Mouse (Mus musculus) hindbrain, postnatal 0 days (tissue): ENCODE measurements at regions not wholly inside any gene's neighbourhood (a gene's known extent, or its start where the extent isn't known, plus 50 kb on each side); places are given as distances from the start of the nearest gene placed in this dataset.

Experiments used
- ATAC-seq: fragments of 200-750 bp; cut with Nextera tagmentation; 2 replicates; pipeline ENCODE4 v1.8.0; 2017; ENCODE audit warnings: mild to moderate bottlenecking, moderate TSS enrichment, moderate library complexity
- DNase-seq: peaks from one replicate; pipeline ENCODE4 v3.0.0-alpha.2; 2015; ENCODE audit warnings: low spot score
- H3K27ac ChIP-seq: fragments of 300-500 bp; sonication (generic); 2 replicates; pipeline ENCODE4 v1.5.1; 2014; ENCODE audit warnings: mild to moderate bottlenecking
- H3K27me3 ChIP-seq: fragments of 300-500 bp; sonication (generic); 2 replicates; pipeline ENCODE4 v1.6.1; 2014; ENCODE audit warnings: low read length, mixed read lengths; ENCODE audit not compliant: insufficient read depth
- H3K36me3 ChIP-seq: fragments of 300-500 bp; sonication (generic); 2 replicates; pipeline ENCODE4 v1.6.1; 2014; ENCODE audit warnings: low read length, mixed read lengths; ENCODE audit not compliant: insufficient read depth
- H3K4me1 ChIP-seq: fragments of 300-500 bp; sonication (generic); 2 replicates; pipeline ENCODE4 v1.6.1; 2014; ENCODE audit warnings: antibody characterized with exemption, low read length, mixed read lengths; ENCODE audit not compliant: insufficient read depth
- H3K4me2 ChIP-seq: fragments of 300-500 bp; sonication (generic); 2 replicates; pipeline ENCODE4 v1.6.1; 2014; ENCODE audit warnings: low read depth, mild to moderate bottlenecking, low read length, moderate library complexity, mixed read lengths
- H3K4me3 ChIP-seq: fragments of 300-500 bp; sonication (generic); 2 replicates; pipeline ENCODE4 v1.5.1; 2014; ENCODE audit warnings: low read length
- H3K9ac ChIP-seq: fragments of 300-500 bp; sonication (generic); replicated peaks from 2 replicates; pipeline ENCODE4 v1.6.1; 2014; ENCODE audit warnings: mild to moderate bottlenecking, low read length, moderate library complexity, mixed read lengths
- H3K9me3 ChIP-seq: fragments of 300-500 bp; sonication (generic); 2 replicates; pipeline ENCODE4 v1.6.1; 2016; ENCODE audit warnings: low read length, mixed read lengths
- CTCF ChIP-seq: IDR thresholded peaks from 2 replicates; pipeline ENCODE4 v1.5.1; 2016; ENCODE audit warnings: antibody characterized with exemption, control low read depth, low read depth
- WGBS: fragments of 180-500 bp; shearing (Covaris S2); extraction: QIAGEN DNeasy Blood & Tissue Kit; methylation state at CpG from one replicate; pipeline ENCODE4 v1.1.7; 2014; 5-methylcytosine and 5-hydroxymethylcytosine counted together

DNA sequence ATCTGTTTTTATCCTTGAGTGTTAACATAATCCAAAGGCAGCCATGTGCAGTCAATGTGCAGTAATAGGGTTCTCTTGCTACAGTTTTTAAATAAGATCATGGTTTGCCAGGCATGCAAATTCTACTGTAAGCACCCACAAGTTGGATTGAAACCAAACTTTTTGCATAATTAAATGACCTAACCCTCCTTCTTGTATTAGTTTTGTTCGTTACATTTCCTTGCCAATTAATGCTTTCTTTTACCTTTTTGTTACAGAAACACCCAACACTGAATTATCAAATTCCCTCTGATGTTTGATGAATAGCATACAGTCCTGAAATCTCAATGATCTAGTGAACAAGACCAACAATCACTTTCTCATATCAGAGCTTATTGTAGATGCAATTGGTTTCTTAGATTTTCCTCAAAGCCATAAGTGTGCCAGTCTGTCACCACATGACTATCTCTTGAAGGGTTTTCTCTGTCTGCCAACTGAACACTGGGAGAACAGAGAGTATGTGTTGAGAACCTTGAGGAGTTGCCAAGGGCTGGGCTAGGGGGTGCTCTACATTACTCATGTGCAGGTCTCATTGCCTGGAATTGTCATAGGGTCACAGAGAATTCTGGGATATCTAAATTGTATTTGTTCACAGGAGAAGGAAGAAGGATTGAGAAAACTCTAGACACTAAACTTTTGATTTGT, 1060.4 kb downstream of the Gsdmc2 start:
- no peak overlapping the region for H3K27ac ChIP-seq
- no peaks in the 10 kb centered on the region for H3K9me3 ChIP-seq
- H3K27me3 ChIP-seq: no peaks in the 10 kb centered on the region
- no peak for TF ChIP-seq CTCF
- H3K36me3 ChIP-seq: no peaks in the 10 kb centered on the region
- DNase-seq (no peak), ATAC-seq (no peak)
- no peak overlapping the region for H3K4me3 ChIP-seq
- no peak overlapping the region for H3K4me2 ChIP-seq
- WGBS: 57% methylated on average over 1 of the region's 1 CpGs
- no peak overlapping the region for H3K9ac ChIP-seq
- no peaks in the 10 kb centered on the region for H3K4me1 ChIP-seq

DNA sequence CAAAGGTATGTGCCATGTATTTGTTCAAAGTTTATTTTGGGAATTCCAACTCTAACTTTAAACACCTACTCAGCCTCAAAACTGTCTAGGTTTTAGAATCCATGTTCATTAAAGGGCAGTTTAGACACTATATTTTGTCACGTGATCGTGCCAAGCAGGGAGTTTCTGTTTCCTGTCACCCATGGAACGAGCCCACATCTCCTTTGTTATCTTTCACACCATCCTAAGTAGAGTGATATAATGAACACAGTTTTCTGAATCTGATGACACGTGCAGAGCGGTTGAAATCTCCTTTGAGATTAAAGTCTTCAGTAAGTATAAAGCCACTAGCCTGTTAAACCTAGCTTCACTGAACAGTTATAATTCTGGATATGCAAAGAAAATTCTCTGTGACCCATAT, 1066.1 kb downstream of the Gsdmc2 start:
- no peak for DNase-seq
- Histone ChIP-seq H3K27me3 (no peaks in the 10 kb centered on the region), H3K4me1 (no peaks in the 10 kb centered on the region), H3K9ac (no peak overlapping the region), H3K4me3 (no peak overlapping the region), H3K36me3 (no peaks in the 10 kb centered on the region), H3K4me2 (no peak overlapping the region), H3K27ac (no peak overlapping the region), H3K9me3 (no peaks in the 10 kb centered on the region)
- TF ChIP-seq CTCF: no peak
- WGBS: 91% methylated on average over 5 of the region's 5 CpGs
- ATAC-seq: no peak

DNA sequence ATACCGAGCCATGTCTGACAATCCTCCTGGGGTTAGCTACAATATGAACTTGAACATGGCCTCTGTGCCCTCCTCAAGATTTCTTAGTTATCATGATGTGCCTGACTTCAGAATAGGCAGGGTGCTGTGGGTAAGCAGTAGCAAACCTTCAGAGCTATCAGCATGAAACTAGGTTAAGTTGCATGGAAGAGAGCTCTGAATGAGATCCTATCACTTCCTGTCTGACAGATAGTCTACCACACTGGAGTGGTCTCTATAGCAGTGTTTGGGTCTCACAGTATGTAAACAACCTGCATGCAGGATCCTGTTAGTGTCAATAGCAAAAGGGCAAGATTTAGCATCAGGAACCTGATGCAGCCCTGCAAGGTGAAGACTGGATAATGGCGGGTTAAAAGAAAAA, 1092.3 kb downstream of the Gsdmc2 start:
- H3K4me2 ChIP-seq: no peak overlapping the region
- no peaks in the 10 kb centered on the region for H3K4me1 ChIP-seq
- no peak for TF ChIP-seq CTCF
- WGBS: 92% methylated on average over 2 of the region's 2 CpGs
- no peaks in the 10 kb centered on the region for H3K9me3 ChIP-seq
- H3K9ac ChIP-seq: no peak overlapping the region
- no peak for DNase-seq
- no peaks in the 10 kb centered on the region for H3K36me3 ChIP-seq
- no peaks in the 10 kb centered on the region for H3K27me3 ChIP-seq
- no peak overlapping the region for H3K27ac ChIP-seq
- ATAC-seq: no peak
- H3K4me3 ChIP-seq: no peak overlapping the region

DNA sequence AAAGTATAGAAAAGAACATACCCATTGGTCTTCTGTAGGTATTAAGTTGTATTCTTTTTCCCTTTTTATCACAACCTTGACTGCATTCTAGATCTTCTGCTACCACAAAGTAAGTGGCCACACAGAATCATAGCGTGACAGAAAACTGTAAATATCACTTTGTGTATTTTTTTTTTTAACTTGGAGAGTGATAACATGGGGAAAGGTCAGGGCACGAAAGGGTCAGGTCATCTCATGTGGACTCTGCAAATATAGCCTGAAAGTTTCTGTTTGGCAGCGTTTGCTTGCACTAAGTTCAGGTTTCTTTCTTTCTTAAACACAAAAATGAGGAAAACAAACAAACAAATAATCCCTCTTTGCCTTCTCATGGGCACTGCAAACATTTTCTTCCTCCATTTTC, 1101.1 kb downstream of the Gsdmc2 start:
- Histone ChIP-seq H3K36me3 (no peaks in the 10 kb centered on the region), H3K27me3 (no peaks in the 10 kb centered on the region), H3K27ac (no peak overlapping the region), H3K4me3 (no peak overlapping the region), H3K9me3 (no peaks in the 10 kb centered on the region), H3K4me2 (no peak overlapping the region), H3K4me1 (no peaks in the 10 kb centered on the region), H3K9ac (no peak overlapping the region)
- DNase-seq (no peak), ATAC-seq (no peak)
- no peak for TF ChIP-seq CTCF
- WGBS: 81% methylated on average over 3 of the region's 3 CpGs

DNA sequence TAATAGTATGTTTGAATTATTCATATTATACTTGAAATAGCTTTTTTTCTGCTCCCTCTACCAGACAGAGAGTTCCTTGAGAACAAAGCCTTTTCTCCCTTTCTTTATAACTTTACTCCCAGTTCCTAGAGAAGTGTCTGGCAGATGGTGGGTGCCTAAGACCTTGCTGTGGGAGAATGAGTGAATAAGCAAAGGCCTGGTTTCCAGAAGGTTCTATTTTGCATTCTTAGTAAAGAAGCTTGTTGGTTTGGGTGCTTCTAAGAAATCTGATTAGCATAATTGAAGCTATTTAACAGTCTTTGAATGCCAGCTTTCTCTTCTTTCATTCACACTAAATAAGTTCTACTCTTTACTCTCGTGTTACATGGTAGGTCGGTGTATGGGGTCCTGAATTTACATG, 1104.2 kb downstream of the Gsdmc2 start:
- TF ChIP-seq CTCF: no peak
- 53% methylated on average over 2 of the region's 2 CpGs for WGBS
- no peak for DNase-seq
- Histone ChIP-seq H3K27me3 (no peaks in the 10 kb centered on the region), H3K4me3 (no peak overlapping the region), H3K4me2 (no peak overlapping the region), H3K36me3 (no peaks in the 10 kb centered on the region), H3K27ac (no peak overlapping the region), H3K4me1 (no peaks in the 10 kb centered on the region), H3K9ac (no peak overlapping the region), H3K9me3 (no peaks in the 10 kb centered on the region)
- ATAC-seq: no peak

DNA sequence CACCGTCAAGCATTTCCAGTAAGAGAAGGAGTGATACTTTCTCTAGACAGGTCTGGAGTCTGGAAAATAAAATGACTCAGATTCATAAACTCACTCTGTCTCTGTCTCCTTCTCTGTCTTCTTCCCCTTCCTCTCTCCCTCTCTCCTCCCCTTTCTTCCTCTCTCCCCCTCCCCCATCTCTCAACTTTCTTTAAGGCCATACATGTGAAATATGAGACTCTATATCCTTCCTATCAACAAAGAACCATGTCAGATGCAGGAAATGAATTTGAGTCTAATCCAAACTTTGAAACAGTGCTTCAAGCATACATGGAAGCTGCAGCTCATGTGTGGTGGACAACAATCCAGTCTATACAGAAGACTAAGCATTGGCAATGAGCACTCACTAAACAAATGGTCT, 1109.6 kb downstream of the Gsdmc2 start:
- no peak for ATAC-seq
- DNase-seq: no peak
- Histone ChIP-seq H3K9me3 (no peaks in the 10 kb centered on the region), H3K9ac (no peak overlapping the region), H3K4me2 (no peak overlapping the region), H3K36me3 (no peaks in the 10 kb centered on the region), H3K4me3 (no peak overlapping the region), H3K4me1 (no peaks in the 10 kb centered on the region), H3K27ac (no peak overlapping the region), H3K27me3 (no peaks in the 10 kb centered on the region)
- 89% methylated on average over 1 of the region's 1 CpGs for WGBS
- no peak for TF ChIP-seq CTCF

DNA sequence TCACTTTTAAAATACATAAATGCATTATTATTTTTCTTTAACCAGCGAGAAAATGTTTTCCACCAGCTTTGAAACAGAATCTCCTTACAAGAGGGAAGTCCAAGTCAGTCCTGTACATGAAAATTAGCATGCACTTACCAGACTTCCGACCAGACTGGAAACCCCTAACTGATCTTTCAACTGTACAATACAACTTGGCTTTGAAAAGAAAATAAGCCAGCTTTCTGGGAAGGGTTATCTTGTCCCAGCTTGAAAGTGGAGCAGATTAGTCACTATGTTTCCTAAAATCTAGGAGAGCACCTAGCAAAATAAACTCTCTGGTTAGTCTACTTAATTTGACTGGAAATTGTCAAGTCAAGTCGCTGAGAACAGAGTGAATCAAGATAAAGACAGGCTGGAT, 1110.1 kb downstream of the Gsdmc2 start:
- Histone ChIP-seq H3K4me1 (no peaks in the 10 kb centered on the region), H3K27me3 (no peaks in the 10 kb centered on the region), H3K9ac (no peak overlapping the region), H3K36me3 (no peaks in the 10 kb centered on the region), H3K4me3 (no peak overlapping the region), H3K9me3 (no peaks in the 10 kb centered on the region), H3K4me2 (no peak overlapping the region), H3K27ac (no peak overlapping the region)
- no peak for DNase-seq
- no peak for ATAC-seq
- no peak for TF ChIP-seq CTCF
- 84% methylated on average over 3 of the region's 3 CpGs for WGBS
